Mouse (Mus musculus) ZHBTc4 (cell line): ENCODE data around the gene Slc22a18.
A peak's percentile ranks its signal among the peaks of the same experiment; 100 is the strongest.
"Not testable (repeated sequence)": the region's sequence is repeated elsewhere in the genome, so short reads cannot be mapped to it uniquely, and the experiment has no call there.

Experiments used
- DNase-seq: peaks from one replicate; pipeline ENCODE4 v3.0.0-alpha.2; 2011; ENCODE audit warnings: low read depth, low spot score

Slc22a18 gene

GRCm38 (mm10) chr7:143502418-143503200, 29.1 kb downstream of the Slc22a18 start, which contains the start of gene Phlda2:
Gene Phlda2 (minus strand): TSS chr7:143503150.
- DNase-seq = peak; percentile 83

- no peak for DNase-seq
Observed at GRCm38 (mm10) chr7:143503926-143504325, 30.4 kb downstream of the Slc22a18 start.

- DNase-seq = peak; percentile 24
Observed at GRCm38 (mm10) chr7:143505411-143505810, 31.9 kb downstream of the Slc22a18 start.

- peak; percentile 94 for DNase-seq
Observed at GRCm38 (mm10) chr7:143505823-143506222, 32.3 kb downstream of the Slc22a18 start.

GRCm38 (mm10) chr7:143506271-143506670, 32.7 kb downstream of the Slc22a18 start:
- peak; percentile 47 for DNase-seq

- peak; percentile 87 for DNase-seq
Observed at GRCm38 (mm10) chr7:143506675-143507074, 33.1 kb downstream of the Slc22a18 start.

GRCm38 (mm10) chr7:143509566-143509965, 36.0 kb downstream of the Slc22a18 start:
- no peak for DNase-seq

GRCm38 (mm10) chr7:143510593-143511334, 37.2 kb downstream of the Slc22a18 start:
- no peak for DNase-seq

GRCm38 (mm10) chr7:143511335-143511712, 37.8 kb downstream of the Slc22a18 start:
- no peak for DNase-seq

GRCm38 (mm10) chr7:143513763-143514415, 40.4 kb downstream of the Slc22a18 start:
- DNase-seq = no peak

- no peak for DNase-seq
Observed at GRCm38 (mm10) chr7:143514416-143514768, 40.9 kb downstream of the Slc22a18 start.

- DNase-seq = peak; percentile 28
Observed at GRCm38 (mm10) chr7:143519333-143519732, 45.8 kb downstream of the Slc22a18 start.

GRCm38 (mm10) chr7:143532410-143532809, 58.9 kb downstream of the Slc22a18 start:
- DNase-seq = no peak

GRCm38 (mm10) chr7:143533284-143533683, 59.7 kb downstream of the Slc22a18 start:
- no peak for DNase-seq

GRCm38 (mm10) chr7:143536251-143536650, 62.7 kb downstream of the Slc22a18 start:
- no peak for DNase-seq

GRCm38 (mm10) chr7:143538229-143538628, 64.7 kb downstream of the Slc22a18 start:
- DNase-seq = not testable (repeated sequence)

- no peak for DNase-seq
Observed at GRCm38 (mm10) chr7:143538671-143539070, 65.1 kb downstream of the Slc22a18 start.

GRCm38 (mm10) chr7:143544368-143544767, 70.8 kb downstream of the Slc22a18 start:
- peak; percentile 74 for DNase-seq

- DNase-seq = no peak
Observed at GRCm38 (mm10) chr7:143546554-143546953, 73.0 kb downstream of the Slc22a18 start.

- peak; percentile 84 for DNase-seq
Observed at GRCm38 (mm10) chr7:143548231-143548961, 74.9 kb downstream of the Slc22a18 start.
